Mouse (Mus musculus) midbrain, embryonic 15.5 days (tissue): ENCODE data around the gene Insr. TPM values are rescaled to one million over a fixed set of nuclear protein-coding genes. Genes with fewer than 3 reads are reported as not detected.

Experiments used
- ATAC-seq: fragments of 200-750 bp; cut with Nextera tagmentation; replicated peaks from 2 replicates; pipeline ENCODE4 v1.8.0; 2017; ENCODE audit warnings: moderate TSS enrichment
- H3K27ac ChIP-seq: fragments of 300-500 bp; sonication (generic); 2 replicates; pipeline ENCODE4 v1.5.1; 2015; ENCODE audit warnings: mild to moderate bottlenecking, inconsistent platforms
- H3K27me3 ChIP-seq: fragments of 300-500 bp; sonication (generic); replicated peaks from 2 replicates; pipeline ENCODE4 v1.6.1; 2015; ENCODE audit warnings: inconsistent platforms
- H3K36me3 ChIP-seq: fragments of 300-500 bp; sonication (generic); replicated peaks from 2 replicates; pipeline ENCODE4 v1.6.1; 2015; ENCODE audit warnings: inconsistent platforms
- H3K4me1 ChIP-seq: fragments of 300-500 bp; sonication (generic); 2 replicates; pipeline ENCODE4 v1.6.1; 2015; ENCODE audit warnings: inconsistent platforms
- H3K4me2 ChIP-seq: fragments of 300-500 bp; sonication (generic); 2 replicates; pipeline ENCODE4 v1.6.1; 2015; ENCODE audit warnings: inconsistent platforms, mild to moderate bottlenecking, moderate library complexity
- H3K4me3 ChIP-seq: fragments of 300-500 bp; sonication (generic); 2 replicates; pipeline ENCODE4 v1.5.1; 2015; ENCODE audit warnings: mild to moderate bottlenecking, inconsistent platforms
- H3K9ac ChIP-seq: fragments of 300-500 bp; sonication (generic); 2 replicates; pipeline ENCODE4 v1.6.1; 2015; ENCODE audit warnings: mild to moderate bottlenecking, inconsistent platforms
- H3K9me3 ChIP-seq: fragments of 300-500 bp; sonication (generic); 2 replicates; pipeline ENCODE4 v1.6.1; 2016; ENCODE audit warnings: inconsistent platforms
- WGBS: fragments of 180-500 bp; shearing (Covaris S2); methylation state at CpG from one replicate; pipeline ENCODE4 v1.1.7; 2015; ENCODE audit warnings: mixed read lengths; 5-methylcytosine and 5-hydroxymethylcytosine counted together
- polyA plus RNA-seq: library from polyadenylated mRNA; unstranded; fragments of >200 nt; fragmentation: Nextera tagmentation; extraction: Ambion mirVana; gene quantifications from 2 replicates; pipeline ENCODE4 v1.2.1, GENCODE M21; 2015

Gene Insr
- polyA plus RNA-seq, 1 experiment from 2014 or later, result 64.4 TPM

DNA sequence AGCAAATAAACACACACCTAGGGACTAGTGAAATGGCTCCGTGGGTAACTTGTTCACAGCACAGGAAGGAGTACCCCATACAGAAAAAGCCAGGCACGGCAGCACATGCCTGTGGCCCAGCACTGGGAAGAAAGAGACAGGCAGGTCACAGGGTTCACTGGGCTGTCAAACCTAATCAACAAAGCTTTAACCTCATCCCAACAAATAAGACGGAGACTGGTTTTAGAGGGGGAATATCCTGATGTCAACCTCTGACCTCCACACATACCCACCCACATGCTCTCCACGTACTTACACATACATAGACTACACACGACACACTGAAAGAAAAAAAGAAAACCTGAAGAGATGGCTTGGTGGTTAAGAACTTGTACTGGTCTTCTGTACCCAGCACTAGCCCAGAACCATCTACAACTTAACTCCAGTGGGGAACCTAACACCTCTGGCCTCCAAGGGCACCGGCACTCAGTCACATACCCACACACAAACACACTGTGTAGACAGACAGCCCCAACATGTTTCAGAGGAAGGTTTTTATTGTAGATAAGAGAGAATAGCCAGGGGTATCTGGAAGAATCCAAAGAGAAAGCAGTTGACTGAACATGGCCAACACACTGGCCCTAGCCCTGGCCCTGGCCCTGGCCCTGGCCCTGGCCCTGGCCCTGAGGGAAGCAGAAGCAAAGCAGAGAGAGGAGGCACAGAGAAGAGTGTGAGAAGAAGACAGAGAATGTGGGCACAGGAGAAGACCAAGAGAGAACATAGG, 12.6 kb downstream of the Insr start:
- H3K4me3 ChIP-seq, result no peak overlapping the region
- WGBS, result 89% methylated on average over 6 of the region's 6 CpGs
- H3K4me1 ChIP-seq, result 0 out of 2 replicates have a peak, but pooled peaks cover 3% of the 10 kb centered on the region
- no peaks in the 10 kb centered on the region for H3K27me3 ChIP-seq
- H3K36me3 ChIP-seq, result no peaks in the 10 kb centered on the region
- no peak overlapping the region for H3K4me2 ChIP-seq
- no peaks in the 10 kb centered on the region for H3K9me3 ChIP-seq
- no peak overlapping the region for H3K9ac ChIP-seq
- ATAC-seq, result no peak
- no peak overlapping the region for H3K27ac ChIP-seq

DNA sequence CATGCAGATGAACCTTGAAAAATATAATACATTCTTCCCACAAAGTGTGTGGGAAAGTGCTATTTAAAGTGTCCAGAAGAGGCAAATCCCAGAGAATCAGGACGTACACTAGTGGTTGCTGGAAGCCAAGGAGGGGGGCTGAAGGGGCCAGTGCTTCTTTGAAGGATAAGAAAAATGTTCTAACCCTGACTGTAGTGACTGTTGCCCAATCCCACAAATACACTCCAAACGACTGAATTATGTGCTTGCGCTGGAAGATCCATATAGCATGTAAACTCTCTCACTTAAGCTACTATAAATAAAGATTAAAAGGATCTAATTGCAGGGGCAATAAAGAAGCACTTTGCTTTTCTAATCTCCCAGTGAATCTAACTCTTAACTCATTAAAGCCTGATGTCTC, 14.2 kb downstream of the Insr start:
- Histone ChIP-seq H3K27ac (no peak overlapping the region), H3K36me3 (no peaks in the 10 kb centered on the region), H3K27me3 (no peaks in the 10 kb centered on the region), H3K4me1 (no peaks in the 10 kb centered on the region), H3K9ac (no peak overlapping the region), H3K9me3 (no peaks in the 10 kb centered on the region), H3K4me3 (no peak overlapping the region), H3K4me2 (no peak overlapping the region)
- no peak for ATAC-seq
- 76% methylated on average over 3 of the region's 3 CpGs for WGBS

DNA sequence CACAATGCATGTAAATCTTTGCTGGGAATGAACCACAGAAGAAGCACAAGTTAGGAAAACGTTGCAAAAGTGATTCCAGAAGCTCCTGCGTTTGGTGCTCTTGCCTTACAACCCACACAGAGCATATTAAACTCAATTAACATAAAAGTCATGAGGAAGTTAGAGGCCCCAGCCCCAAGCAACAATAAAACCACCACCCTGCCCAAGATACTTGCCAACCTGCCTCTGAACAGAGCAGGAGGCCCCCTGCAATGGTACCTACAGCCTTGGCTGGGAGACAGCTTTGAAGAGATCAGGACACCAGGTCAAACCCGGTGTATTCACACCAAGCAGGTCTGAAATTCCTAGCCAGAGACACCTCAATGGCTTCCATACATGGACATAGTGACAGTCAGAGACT, 16.6 kb downstream of the Insr start:
- no peak overlapping the region for H3K9ac ChIP-seq
- H3K9me3 ChIP-seq, result no peaks in the 10 kb centered on the region
- no peak overlapping the region for H3K4me2 ChIP-seq
- H3K27ac ChIP-seq, result no peak overlapping the region
- peaks cover 7% of the 10 kb centered on the region; the same call in 1 of the 2 replicates for H3K36me3 ChIP-seq
- H3K27me3 ChIP-seq, result no peaks in the 10 kb centered on the region
- 93% methylated on average over 3 of the region's 3 CpGs for WGBS
- no peak for ATAC-seq
- H3K4me1 ChIP-seq, result no peaks in the 10 kb centered on the region
- no peak overlapping the region for H3K4me3 ChIP-seq

DNA sequence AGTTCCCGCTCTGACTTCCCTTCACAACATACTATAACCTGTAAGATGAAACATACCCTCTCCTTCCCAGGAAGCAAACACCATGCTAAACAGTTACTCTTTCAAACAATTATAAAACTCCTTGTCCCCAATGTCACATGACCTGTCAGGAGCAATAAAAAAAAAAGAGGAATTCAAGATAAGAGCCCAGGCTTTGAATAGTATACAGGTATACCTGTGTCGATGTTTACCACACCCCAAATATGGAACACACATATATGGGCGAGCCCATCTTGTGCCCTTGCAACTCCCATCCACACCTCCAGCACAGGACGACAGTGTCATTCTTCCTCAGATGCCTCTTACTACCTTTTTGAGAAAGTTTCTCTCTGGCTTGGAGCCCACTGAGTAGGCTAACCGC, 18.3 kb downstream of the Insr start:
- Histone ChIP-seq H3K36me3 (peaks cover 9% of the 10 kb centered on the region; the same call in 1 of the 2 replicates), H3K9me3 (no peaks in the 10 kb centered on the region), H3K27me3 (no peaks in the 10 kb centered on the region), H3K4me1 (no peaks in the 10 kb centered on the region), H3K4me2 (no peak overlapping the region), H3K9ac (no peak overlapping the region), H3K27ac (no peak overlapping the region), H3K4me3 (no peak overlapping the region)
- WGBS, result 96% methylated on average over 5 of the region's 5 CpGs
- no peak for ATAC-seq

DNA sequence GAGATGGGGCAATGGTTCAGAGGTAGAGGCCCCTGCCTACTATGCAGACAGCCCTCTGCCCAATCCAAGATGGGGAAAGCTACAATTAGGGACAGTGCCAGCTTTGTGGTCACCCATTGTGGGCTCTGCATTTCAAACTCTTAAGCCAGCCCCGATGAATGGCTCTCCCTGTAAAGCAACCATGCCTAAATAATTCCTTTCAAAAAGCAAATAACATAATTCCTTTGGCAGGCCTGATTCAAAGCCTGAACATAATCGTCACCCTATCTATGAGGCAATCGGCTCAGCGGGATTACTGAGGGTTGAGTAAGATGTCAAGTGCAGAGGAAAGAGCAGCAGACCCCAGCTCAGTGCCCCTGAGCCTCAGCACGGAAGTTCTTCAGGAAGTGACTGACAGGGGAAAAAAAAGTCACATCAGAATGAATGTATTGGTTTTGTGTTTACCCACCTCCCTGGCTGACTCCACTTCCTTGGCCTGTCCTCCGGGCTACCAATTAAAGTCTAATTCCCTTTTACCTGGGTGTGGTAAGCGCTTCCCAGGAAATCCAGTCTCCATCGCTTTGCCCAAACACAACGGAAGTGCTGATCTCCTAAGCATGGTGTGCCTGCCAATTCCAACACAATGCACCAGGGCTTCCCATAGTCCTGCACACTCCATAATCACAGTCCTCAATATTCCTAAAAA, 19.1 kb downstream of the Insr start:
- Histone ChIP-seq H3K9me3 (no peaks in the 10 kb centered on the region), H3K27me3 (no peaks in the 10 kb centered on the region), H3K4me2 (no peak overlapping the region), H3K4me3 (no peak overlapping the region), H3K27ac (no peak overlapping the region), H3K4me1 (no peaks in the 10 kb centered on the region), H3K36me3 (peaks cover 9% of the 10 kb centered on the region; the same call in 1 of the 2 replicates), H3K9ac (no peak overlapping the region)
- ATAC-seq, result peak; percentile 60
- WGBS, result 43% methylated on average over 9 of the region's 9 CpGs

DNA sequence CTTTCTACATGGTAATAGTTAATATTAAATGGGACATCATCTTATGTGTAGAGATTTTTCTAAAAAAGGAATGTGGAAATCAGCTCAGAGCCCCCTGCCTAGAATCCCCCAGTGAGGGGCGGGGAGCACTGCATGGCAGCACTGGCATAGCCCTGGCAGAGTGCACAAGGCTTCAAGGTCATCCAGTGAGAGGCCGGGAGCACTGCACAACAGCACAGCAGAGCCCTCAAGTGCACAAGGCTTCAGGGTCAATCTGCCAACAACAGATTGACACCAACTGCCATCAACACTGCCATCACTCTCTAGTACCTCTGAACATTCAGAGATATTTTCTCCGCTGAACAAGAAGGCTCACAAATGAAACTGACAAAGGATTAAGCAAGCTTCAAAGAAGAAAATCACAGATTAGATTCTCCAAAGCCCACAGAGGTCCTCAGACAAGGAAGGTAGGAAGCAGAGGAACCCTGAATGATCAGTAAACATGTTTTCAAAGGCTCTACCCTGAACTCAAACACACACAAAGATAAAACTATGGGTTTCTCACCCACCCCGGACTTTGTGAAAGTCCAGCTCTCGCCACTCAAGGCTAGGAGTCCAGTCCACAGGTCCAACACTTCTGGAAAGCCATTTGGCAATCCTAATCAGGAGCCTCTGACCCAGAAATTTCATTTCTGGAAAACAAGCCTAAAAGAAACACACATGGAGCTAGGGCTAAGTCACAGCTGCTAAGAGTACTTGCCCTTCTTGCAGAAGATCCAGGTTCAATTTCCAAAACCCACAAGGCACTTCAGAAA, 23.1 kb downstream of the Insr start:
- Histone ChIP-seq H3K4me2 (no peak overlapping the region), H3K4me3 (no peak overlapping the region), H3K27ac (no peak overlapping the region), H3K4me1 (no peaks in the 10 kb centered on the region), H3K27me3 (no peaks in the 10 kb centered on the region), H3K36me3 (peaks cover 9% of the 10 kb centered on the region; the same call in 1 of the 2 replicates), H3K9me3 (no peaks in the 10 kb centered on the region), H3K9ac (no peak overlapping the region)
- no peak for ATAC-seq
- 88% methylated on average over 5 of the region's 5 CpGs for WGBS

DNA sequence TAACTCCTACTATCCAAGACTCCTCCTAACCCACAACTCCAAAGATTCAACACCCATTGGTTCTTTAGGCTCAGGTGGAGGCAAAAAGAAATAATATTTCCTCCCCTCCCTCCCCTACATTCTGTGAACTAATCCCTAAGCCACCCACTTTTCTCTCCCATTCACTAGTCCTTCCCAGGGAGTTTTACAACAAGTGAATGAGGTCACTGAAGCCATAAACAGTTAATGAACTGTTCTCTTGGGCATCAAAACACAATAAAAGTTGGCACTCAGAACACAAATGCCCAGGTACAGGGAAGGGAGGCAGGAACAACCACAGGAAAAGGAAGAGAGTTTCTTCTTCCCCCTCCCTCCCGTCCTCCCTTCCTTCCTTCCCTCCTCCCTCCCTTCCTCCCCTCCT, 24.1 kb downstream of the Insr start:
- Histone ChIP-seq H3K4me3 (no peak overlapping the region), H3K9me3 (no peaks in the 10 kb centered on the region), H3K36me3 (peaks cover 9% of the 10 kb centered on the region; the same call in 1 of the 2 replicates), H3K9ac (no peak overlapping the region), H3K4me1 (no peaks in the 10 kb centered on the region), H3K27ac (no peak overlapping the region), H3K4me2 (no peak overlapping the region), H3K27me3 (no peaks in the 10 kb centered on the region)
- ATAC-seq, result no peak
- 85% methylated on average over 1 of the region's 1 CpGs for WGBS

DNA sequence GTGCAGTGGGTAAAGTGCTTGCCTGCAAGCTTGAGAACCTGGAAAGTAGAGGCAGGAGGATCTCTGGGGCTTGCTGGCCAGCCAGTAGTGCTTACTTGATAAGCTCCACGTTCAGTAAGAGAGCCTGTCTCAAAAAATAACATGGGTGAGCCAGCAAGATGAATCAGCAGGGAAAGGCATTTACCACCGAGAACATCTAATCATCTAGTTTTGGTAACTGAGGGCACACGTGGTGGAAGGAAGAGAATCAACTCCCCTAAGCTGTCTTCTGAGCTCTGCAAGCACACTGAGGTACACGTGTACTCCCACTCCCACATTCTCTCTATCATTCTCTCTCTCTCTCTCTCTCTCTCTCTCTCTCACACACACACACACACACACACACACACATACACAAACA, 26.2 kb downstream of the Insr start:
- H3K9ac ChIP-seq, result no peak overlapping the region
- H3K4me2 ChIP-seq, result no peak overlapping the region
- ATAC-seq, result no peak
- peaks cover 5% of the 10 kb centered on the region; the same call in 1 of the 2 replicates for H3K36me3 ChIP-seq
- H3K4me3 ChIP-seq, result no peak overlapping the region
- H3K27ac ChIP-seq, result no peak overlapping the region
- no peaks in the 10 kb centered on the region for H3K4me1 ChIP-seq
- WGBS, result 91% methylated on average over 4 of the region's 4 CpGs
- no peaks in the 10 kb centered on the region for H3K9me3 ChIP-seq
- no peaks in the 10 kb centered on the region for H3K27me3 ChIP-seq

DNA sequence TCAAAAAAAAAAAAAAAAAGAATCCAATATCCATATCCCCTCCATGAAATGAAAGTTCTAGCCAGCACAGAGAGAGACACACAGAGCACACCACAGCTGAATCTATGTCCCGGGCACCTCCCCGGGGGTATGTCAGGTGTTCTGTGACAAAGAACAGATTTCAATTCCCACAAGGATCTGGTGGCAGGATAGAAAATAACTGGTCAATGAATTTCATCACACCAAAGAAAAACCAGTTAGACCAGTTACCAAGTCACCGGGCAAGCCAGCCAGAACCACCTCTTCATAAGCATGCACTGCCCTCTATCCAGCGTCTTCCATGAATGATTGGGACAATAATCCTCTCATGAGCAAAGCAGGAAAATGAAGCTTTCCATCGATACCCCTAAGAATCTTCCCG, 26.8 kb downstream of the Insr start:
- no peak for ATAC-seq
- Histone ChIP-seq H3K4me2 (no peak overlapping the region), H3K9me3 (no peaks in the 10 kb centered on the region), H3K27ac (no peak overlapping the region), H3K36me3 (0 out of 2 replicates have a peak, but pooled peaks cover 2% of the 10 kb centered on the region), H3K9ac (no peak overlapping the region), H3K4me1 (no peaks in the 10 kb centered on the region), H3K4me3 (no peak overlapping the region), H3K27me3 (no peaks in the 10 kb centered on the region)
- 95% methylated on average over 6 of the region's 6 CpGs for WGBS

DNA sequence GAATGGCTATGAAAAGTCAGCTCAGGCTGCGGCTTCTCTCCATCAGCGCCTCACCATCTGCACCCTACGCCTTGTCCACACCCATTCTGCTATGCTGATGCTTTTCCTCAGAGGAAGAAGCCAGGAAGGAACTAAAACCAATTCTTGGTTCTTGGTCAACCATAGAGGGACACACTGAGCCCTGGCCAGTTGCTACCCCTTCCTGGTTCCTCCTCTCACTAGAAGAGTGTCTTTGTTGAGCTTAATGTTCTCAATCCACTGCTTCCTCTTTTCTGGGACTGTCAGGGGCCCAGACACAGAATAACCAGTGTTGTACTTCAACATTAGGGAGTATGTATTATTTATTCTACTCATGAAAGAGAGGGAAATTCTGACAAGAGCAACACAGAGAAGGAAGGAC, 28.3 kb downstream of the Insr start:
- no peak overlapping the region for H3K9ac ChIP-seq
- no peak overlapping the region for H3K27ac ChIP-seq
- no peaks in the 10 kb centered on the region for H3K4me1 ChIP-seq
- no peak for ATAC-seq
- H3K4me3 ChIP-seq, result no peak overlapping the region
- no peaks in the 10 kb centered on the region for H3K27me3 ChIP-seq
- no peak overlapping the region for H3K4me2 ChIP-seq
- no peaks in the 10 kb centered on the region for H3K36me3 ChIP-seq
- no peaks in the 10 kb centered on the region for H3K9me3 ChIP-seq
- WGBS, result 98% methylated on average over 3 of the region's 3 CpGs

DNA sequence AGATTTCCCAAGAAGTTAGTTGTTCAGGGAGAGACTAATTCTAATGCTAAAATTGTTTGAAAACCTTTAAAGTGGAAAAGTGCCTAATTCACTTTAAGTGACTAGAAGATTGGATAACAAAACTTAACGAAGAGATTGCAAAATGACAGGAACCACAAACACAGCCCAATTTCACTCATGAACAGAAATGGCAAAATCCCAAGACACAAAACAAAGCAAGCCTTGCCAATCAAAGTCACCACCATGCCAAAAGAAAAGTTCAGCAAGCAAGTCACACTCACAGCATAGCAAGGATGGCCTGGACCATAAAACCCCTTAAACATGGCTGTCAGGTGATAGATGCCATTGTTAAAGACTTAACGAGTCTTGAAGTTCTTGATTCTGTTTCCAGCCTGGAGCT, 29.5 kb downstream of the Insr start:
- ATAC-seq, result no peak
- Histone ChIP-seq H3K9ac (no peak overlapping the region), H3K4me1 (no peaks in the 10 kb centered on the region), H3K27me3 (no peaks in the 10 kb centered on the region), H3K4me3 (no peak overlapping the region), H3K27ac (no peak overlapping the region), H3K9me3 (no peaks in the 10 kb centered on the region), H3K36me3 (no peaks in the 10 kb centered on the region), H3K4me2 (no peak overlapping the region)
- WGBS, result 76% methylated on average over 2 of the region's 2 CpGs

DNA sequence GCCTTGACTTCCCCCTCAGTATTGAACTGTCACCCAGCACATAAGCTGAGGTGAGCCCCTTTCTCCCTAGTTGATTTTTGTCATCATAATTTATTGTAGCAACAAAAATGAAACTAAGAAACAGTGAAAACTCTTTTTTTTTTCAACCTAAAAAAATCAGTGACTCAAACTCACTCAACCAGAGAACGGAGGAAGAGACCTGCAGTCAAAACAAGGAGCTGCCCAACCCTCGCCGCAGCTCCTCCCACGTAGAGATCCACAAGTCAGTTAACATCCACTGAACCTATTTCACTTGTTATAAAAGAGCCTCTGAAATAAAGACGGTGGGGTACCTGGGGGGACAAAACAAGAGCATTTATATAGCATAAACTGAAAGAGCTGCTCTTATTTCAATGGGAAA, 30.7 kb downstream of the Insr start:
- ATAC-seq, result no peak
- no peaks in the 10 kb centered on the region for H3K36me3 ChIP-seq
- 92% methylated on average over 5 of the region's 5 CpGs for WGBS
- no peak overlapping the region for H3K27ac ChIP-seq
- H3K27me3 ChIP-seq, result no peaks in the 10 kb centered on the region
- no peaks in the 10 kb centered on the region for H3K4me1 ChIP-seq
- H3K4me3 ChIP-seq, result no peak overlapping the region
- H3K9ac ChIP-seq, result no peak overlapping the region
- H3K4me2 ChIP-seq, result no peak overlapping the region
- H3K9me3 ChIP-seq, result no peaks in the 10 kb centered on the region
